Mouse (Mus musculus) right cerebral cortex, adult 18-20 months (tissue): ENCODE data around the gene Olfr512.

Experiments used
- DNase-seq: peaks from one replicate; pipeline ENCODE4 v3.0.0; 2022; ENCODE audit warnings: mixed read lengths

Olfr512 gene

GRCm38 (mm10) chr7:108713020-108713419 is at the start of gene Olfr512:
Gene Olfr512, plus strand, starts transcription at chr7:108713320.
- no peak for DNase-seq

GRCm38 (mm10) chr7:108666118-108666517 is 47.0 kb upstream of the Olfr512 start, which contains the start of gene Olfr510:
Gene Olfr510, plus strand, starts transcription at chr7:108666418.
- no peak for DNase-seq

GRCm38 (mm10) chr7:108671058-108671457 is 42.1 kb upstream of the Olfr512 start:
- no peak for DNase-seq

GRCm38 (mm10) chr7:108678886-108679285 is 34.2 kb upstream of the Olfr512 start:
- no peak for DNase-seq

- no peak for DNase-seq
These were observed 37.6 kb downstream of the Olfr512 start, which contains the start of gene Olfr513 for GRCm38 (mm10) chr7:108750673-108751072. Gene Olfr513, plus strand, starts transcription at chr7:108750973.

GRCm38 (mm10) chr7:108760411-108760810 is 47.3 kb downstream of the Olfr512 start:
- DNase-seq = no peak
